Mouse (Mus musculus) left cerebral cortex, adult 6 months (tissue): ENCODE data around the gene Ces2a. TPM values are rescaled to one million over a fixed set of nuclear protein-coding genes. Genes with fewer than 3 reads are reported as not detected.

ENCODE experiments used
- long read RNA-seq, 2 experiments: library from polyadenylated mRNA; unstranded; transcript quantifications; one replicate each; pipeline ENCODE4 v2.0.0; 2019 to 2020
- polyA plus RNA-seq: library from polyadenylated mRNA; unstranded; fragments of <200 nt; fragmentation: Nextera tagmentation; gene quantifications from 2 replicates; pipeline ENCODE4 v1.2.3, GENCODE M21; 2021

The Ces2a gene
- not detected in 2 replicates for polyA plus RNA-seq
- long read RNA-seq, experiment 1, result 0 reads
- long read RNA-seq, experiment 2, result 0 reads

GRCm38 (mm10) chr8:104733753-104734152, at the start of gene Ces2a:
TSS of gene Ces2a (plus strand) at chr8:104734003.

Other genes starting within 250 kb of the Ces2a start
- gene Terb1, start 224.1 kb upstream of the Ces2a start, polyA plus RNA-seq, result 0.48 and 0.63 TPM in 2 replicates
- 72.4 and 81.8 TPM in 2 replicates for gene Nae1, start 199.4 kb upstream of the Ces2a start, polyA plus RNA-seq
- 24.9 and 25.1 TPM in 2 replicates for gene Car7, start 199.3 kb upstream of the Ces2a start, polyA plus RNA-seq
- 8.7 and 9.8 TPM in 2 replicates for gene Pdp2, start 142.6 kb upstream of the Ces2a start, polyA plus RNA-seq
- gene Cdh16, start 109.6 kb upstream of the Ces2a start, polyA plus RNA-seq, result not detected in 2 replicates
- 1.1 and 1.7 TPM in 2 replicates for gene Rrad, start 102.7 kb upstream of the Ces2a start, polyA plus RNA-seq
- gene Ciao2b, start 92.0 kb upstream of the Ces2a start, polyA plus RNA-seq, result 108 and 110 TPM in 2 replicates
- 0.08 and 0.10 TPM in 2 replicates for gene Ces2b, start 97.6 kb downstream of the Ces2a start, polyA plus RNA-seq
- gene Ces2c, start 113.1 kb downstream of the Ces2a start, polyA plus RNA-seq, result not detected in 2 replicates
- not detected in 2 replicates for gene Ces2e, start 192.3 kb downstream of the Ces2a start, polyA plus RNA-seq
- not detected in 2 replicates for gene Ces2f, start 213.4 kb downstream of the Ces2a start, polyA plus RNA-seq
- 0.13 and 0.28 TPM in 2 replicates for gene Ces2g, start 227.7 kb downstream of the Ces2a start, polyA plus RNA-seq